Mouse (Mus musculus) intestine, postnatal 0 days (tissue): ENCODE measurements around the gene Rorb. TPM values are rescaled to one million over a fixed set of nuclear protein-coding genes. Genes with fewer than 3 reads are reported as not detected.

Source experiments
- ATAC-seq: fragments of 200-750 bp; cut with Nextera tagmentation; 2 replicates; pipeline ENCODE4 v1.8.0; 2017; ENCODE audit warnings: mild to moderate bottlenecking, moderate TSS enrichment, moderate library complexity
- H3K27ac ChIP-seq: fragments of 300-500 bp; sonication (generic); 2 replicates; pipeline ENCODE4 v1.5.1; 2014; ENCODE audit warnings: mild to moderate bottlenecking, low read depth, low read length, moderate library complexity
- H3K27me3 ChIP-seq: fragments of 300-500 bp; sonication (generic); replicated peaks from 2 replicates; pipeline ENCODE4 v1.6.1; 2014; ENCODE audit warnings: low read length, mixed read lengths; ENCODE audit not compliant: control insufficient read depth, insufficient read depth
- H3K36me3 ChIP-seq: fragments of 300-500 bp; sonication (generic); 2 replicates; pipeline ENCODE4 v1.6.1; 2014; ENCODE audit warnings: mild to moderate bottlenecking, moderate library complexity; ENCODE audit not compliant: control insufficient read depth, insufficient read depth
- H3K4me1 ChIP-seq: fragments of 300-500 bp; sonication (generic); replicated peaks from 2 replicates; pipeline ENCODE4 v1.6.1; 2014; ENCODE audit warnings: antibody characterized with exemption, low read length, mixed read lengths; ENCODE audit not compliant: control insufficient read depth, insufficient read depth
- H3K4me2 ChIP-seq: fragments of 300-500 bp; sonication (generic); replicated peaks from 2 replicates; pipeline ENCODE4 v1.6.1; 2014; ENCODE audit warnings: low read depth, mild to moderate bottlenecking, moderate library complexity
- H3K4me3 ChIP-seq: fragments of 300-500 bp; sonication (generic); 2 replicates; pipeline ENCODE4 v1.5.1; 2014; ENCODE audit warnings: low read depth, low read length
- H3K9ac ChIP-seq: fragments of 300-500 bp; sonication (generic); 2 replicates; pipeline ENCODE4 v1.6.1; 2014; ENCODE audit warnings: mild to moderate bottlenecking, low read depth, low read length
- H3K9me3 ChIP-seq: fragments of 300-500 bp; sonication (generic); 2 replicates; pipeline ENCODE4 v1.6.1; 2016; ENCODE audit warnings: mixed run types; ENCODE audit not compliant: control insufficient read depth
- CTCF ChIP-seq: sonication (generic); IDR thresholded peaks from 2 replicates; pipeline ENCODE4 v1.5.1; 2016; ENCODE audit warnings: low read depth, mild to moderate bottlenecking, control low read depth, antibody characterized with exemption, moderate library complexity
- WGBS: fragments of 180-500 bp; shearing (Covaris S2); extraction: QIAGEN DNeasy Blood & Tissue Kit; methylation state at CpG from one replicate; pipeline ENCODE4 v1.1.7; 2014; 5-methylcytosine and 5-hydroxymethylcytosine counted together
- polyA plus RNA-seq: library from polyadenylated mRNA; unstranded; fragments of >200 nt; fragmentation: Nextera tagmentation; extraction: Ambion mirVana; gene quantifications from 2 replicates; pipeline ENCODE4 v1.2.1, GENCODE M21; 2015

Rorb gene
- polyA plus RNA-seq, 1 experiment from 2014 or later, result 0.17 TPM

DNA sequence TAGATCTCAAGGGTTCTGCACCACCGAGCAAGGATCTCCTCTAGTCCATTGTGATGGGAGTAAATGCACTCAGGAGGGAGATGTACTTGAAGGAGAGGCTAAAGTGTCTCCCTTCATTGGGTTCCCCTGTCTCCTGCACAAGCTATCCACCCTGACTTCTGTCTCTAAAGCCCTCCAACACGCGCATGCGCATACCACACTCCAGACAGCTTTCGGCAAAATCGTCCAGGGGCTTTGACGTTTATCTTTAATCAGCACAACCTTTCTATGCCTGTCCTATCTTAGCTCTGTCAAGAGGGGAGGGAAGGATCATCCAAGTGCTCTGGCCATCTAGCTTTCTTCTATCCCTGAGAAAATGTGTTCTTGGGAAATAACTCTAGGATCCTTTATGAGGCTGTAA lies 21.6 kb downstream of the Rorb start:
- Histone ChIP-seq H3K9ac (no peak overlapping the region), H3K27me3 (no peaks in the 10 kb centered on the region), H3K36me3 (no peaks in the 10 kb centered on the region), H3K9me3 (no peaks in the 10 kb centered on the region), H3K4me1 (no peaks in the 10 kb centered on the region), H3K27ac (no peak overlapping the region), H3K4me2 (no peak overlapping the region), H3K4me3 (no peak overlapping the region)
- WGBS, result 83% methylated on average over 7 of the region's 7 CpGs
- no peak for ATAC-seq
- no peak for TF ChIP-seq CTCF

DNA sequence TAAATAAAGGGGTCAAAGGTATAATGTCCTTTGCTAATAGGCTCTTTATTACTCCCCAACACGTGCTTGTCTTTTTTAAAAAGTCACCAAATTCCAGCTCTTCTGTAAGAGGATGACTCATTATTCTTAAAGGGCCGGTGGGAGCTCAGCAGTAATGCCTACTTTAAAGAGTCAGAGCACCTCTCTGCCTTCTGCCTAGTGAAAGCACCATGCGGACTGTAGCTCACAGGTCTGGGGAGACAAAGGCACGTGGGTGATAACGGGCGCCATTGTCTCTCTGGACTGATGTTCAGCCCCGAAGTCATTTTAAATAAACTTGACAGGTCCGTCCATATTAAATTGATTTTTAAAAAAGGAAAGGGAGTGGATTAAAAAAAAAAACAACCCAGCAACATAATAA lies 33.1 kb downstream of the Rorb start:
- H3K4me1 ChIP-seq, result no peaks in the 10 kb centered on the region
- 69% methylated on average over 8 of the region's 8 CpGs for WGBS
- H3K9me3 ChIP-seq, result no peaks in the 10 kb centered on the region
- no peak overlapping the region for H3K4me2 ChIP-seq
- ATAC-seq, result no peak
- H3K4me3 ChIP-seq, result no peak overlapping the region
- no peaks in the 10 kb centered on the region for H3K27me3 ChIP-seq
- H3K27ac ChIP-seq, result no peak overlapping the region
- no peak overlapping the region for H3K9ac ChIP-seq
- no peaks in the 10 kb centered on the region for H3K36me3 ChIP-seq
- TF ChIP-seq CTCF, result no peak

DNA sequence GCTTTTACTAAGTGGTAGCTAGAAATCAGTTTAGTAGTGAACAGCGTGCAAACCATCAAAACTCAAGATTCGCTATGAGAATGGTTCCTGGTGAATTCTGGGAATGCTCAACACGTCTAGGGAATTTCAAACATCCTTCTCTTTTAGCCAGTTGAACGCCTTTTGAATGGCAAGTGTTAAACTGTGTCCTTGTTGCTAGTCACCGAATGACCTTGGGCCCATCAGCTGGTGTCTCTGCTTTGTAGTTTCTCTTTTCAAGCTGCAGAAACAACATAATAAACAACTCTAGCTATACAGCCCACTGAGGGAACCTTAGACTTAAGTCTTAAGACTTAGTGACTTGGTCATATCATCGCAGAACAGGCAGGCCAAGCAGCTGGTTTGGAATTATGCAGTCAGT lies 36.2 kb downstream of the Rorb start:
- no peak overlapping the region for H3K9ac ChIP-seq
- 86% methylated on average over 6 of the region's 6 CpGs for WGBS
- H3K9me3 ChIP-seq, result no peaks in the 10 kb centered on the region
- no peak overlapping the region for H3K27ac ChIP-seq
- H3K4me1 ChIP-seq, result no peaks in the 10 kb centered on the region
- no peak for TF ChIP-seq CTCF
- H3K4me2 ChIP-seq, result no peak overlapping the region
- no peaks in the 10 kb centered on the region for H3K36me3 ChIP-seq
- ATAC-seq, result no peak
- no peaks in the 10 kb centered on the region for H3K27me3 ChIP-seq
- no peak overlapping the region for H3K4me3 ChIP-seq

DNA sequence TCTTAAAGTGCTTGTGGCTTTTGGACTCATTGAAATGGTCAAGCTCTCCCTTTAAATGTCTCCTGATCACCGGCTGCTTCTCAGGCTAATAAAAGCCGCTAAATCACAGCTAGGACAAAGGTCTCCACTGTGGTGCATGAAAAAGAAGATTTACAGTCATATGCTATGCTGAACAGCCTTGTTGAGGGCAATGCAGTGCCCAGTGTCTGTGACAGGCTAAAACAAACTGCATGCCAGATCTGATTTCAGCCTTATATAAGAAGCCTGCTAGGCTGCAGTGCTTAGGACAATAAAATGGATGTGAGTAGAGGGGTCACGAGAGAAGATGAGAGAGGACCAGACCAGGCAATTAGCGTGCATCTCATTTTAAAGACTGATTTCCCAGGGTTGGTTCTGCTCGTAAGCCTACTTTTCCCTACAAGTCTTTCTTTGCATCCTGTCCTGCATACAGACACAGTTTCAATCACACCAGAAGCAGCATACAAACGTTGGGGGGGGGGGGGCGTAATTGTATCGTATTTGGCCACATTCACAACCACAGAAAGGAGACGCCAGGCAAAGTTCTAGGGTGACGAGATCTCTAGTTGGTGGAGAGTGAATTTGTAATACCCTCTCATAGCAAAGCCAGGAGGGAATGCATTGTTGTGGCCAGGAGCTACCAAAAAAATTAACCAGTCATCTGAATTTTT lies 52.1 kb downstream of the Rorb start:
- Histone ChIP-seq H3K27me3 (no peaks in the 10 kb centered on the region), H3K36me3 (no peaks in the 10 kb centered on the region), H3K4me2 (no peak overlapping the region), H3K9ac (no peak overlapping the region), H3K4me1 (no peaks in the 10 kb centered on the region), H3K27ac (no peak overlapping the region), H3K9me3 (no peaks in the 10 kb centered on the region), H3K4me3 (no peak overlapping the region)
- WGBS, result 61% methylated on average over 10 of the region's 10 CpGs
- ATAC-seq, result no peak
- no peak for TF ChIP-seq CTCF

DNA sequence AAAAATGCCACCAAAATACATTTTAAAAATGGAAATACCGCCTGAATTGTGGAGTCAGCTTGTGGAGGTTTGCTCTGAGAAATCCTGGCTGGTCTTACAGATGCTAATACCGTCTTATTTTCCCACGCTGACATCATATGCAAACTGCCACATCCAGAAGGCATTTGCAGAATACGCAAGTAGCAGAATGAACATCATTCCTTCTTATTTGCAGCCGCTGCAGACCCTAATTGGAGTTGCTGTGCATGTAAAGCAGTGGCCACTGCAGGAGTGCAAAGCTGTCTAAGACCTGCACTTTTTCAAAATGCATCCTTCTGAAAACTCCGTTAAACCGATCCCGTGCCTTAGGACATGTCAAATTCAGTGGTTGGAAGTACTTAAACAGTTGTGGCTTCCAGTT lies 52.8 kb downstream of the Rorb start:
- H3K4me2 ChIP-seq, result no peak overlapping the region
- 84% methylated on average over 8 of the region's 8 CpGs for whole genome bisulfite sequencing

DNA sequence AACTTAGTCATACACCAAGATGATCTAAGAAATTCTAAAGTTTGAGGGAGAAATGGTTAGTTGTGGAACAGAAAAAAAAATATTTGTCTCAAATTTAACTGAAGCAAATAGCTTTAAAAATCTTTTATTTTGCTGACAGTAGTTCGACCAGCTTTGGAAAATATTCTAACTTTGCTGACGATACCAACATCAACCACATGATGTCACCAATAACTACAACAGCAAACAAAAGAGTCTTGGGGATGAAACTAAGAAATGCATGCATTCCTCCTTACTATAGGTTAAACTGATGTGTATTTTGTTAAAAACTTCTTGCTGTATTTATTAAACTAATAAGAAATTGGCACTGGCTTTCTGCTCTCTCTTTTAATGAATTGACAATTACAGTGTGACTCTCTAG lies 67.9 kb downstream of the Rorb start:
- H3K36me3 ChIP-seq, result no peaks in the 10 kb centered on the region
- no peaks in the 10 kb centered on the region; the same call in 1 of the 2 replicates for H3K27me3 ChIP-seq
- TF ChIP-seq CTCF, result peak; percentile 63
- no peak overlapping the region for H3K4me3 ChIP-seq
- ATAC-seq, result no peak
- no peak overlapping the region for H3K9ac ChIP-seq
- no peak overlapping the region for H3K27ac ChIP-seq
- H3K4me1 ChIP-seq, result no peaks in the 10 kb centered on the region
- no peak overlapping the region for H3K4me2 ChIP-seq
- H3K9me3 ChIP-seq, result no peaks in the 10 kb centered on the region
- WGBS, result 51% methylated on average over 2 of the region's 2 CpGs

More for the DNA sequence above, 52.8 kb downstream of the Rorb start:
- Histone ChIP-seq H3K36me3 (no peaks in the 10 kb centered on the region), H3K9me3 (no peaks in the 10 kb centered on the region), H3K27ac (no peak overlapping the region), H3K9ac (no peak overlapping the region), H3K27me3 (no peaks in the 10 kb centered on the region), H3K4me1 (no peaks in the 10 kb centered on the region), H3K4me3 (no peak overlapping the region)
- no peak for TF ChIP-seq CTCF
- ATAC-seq, result no peak

DNA sequence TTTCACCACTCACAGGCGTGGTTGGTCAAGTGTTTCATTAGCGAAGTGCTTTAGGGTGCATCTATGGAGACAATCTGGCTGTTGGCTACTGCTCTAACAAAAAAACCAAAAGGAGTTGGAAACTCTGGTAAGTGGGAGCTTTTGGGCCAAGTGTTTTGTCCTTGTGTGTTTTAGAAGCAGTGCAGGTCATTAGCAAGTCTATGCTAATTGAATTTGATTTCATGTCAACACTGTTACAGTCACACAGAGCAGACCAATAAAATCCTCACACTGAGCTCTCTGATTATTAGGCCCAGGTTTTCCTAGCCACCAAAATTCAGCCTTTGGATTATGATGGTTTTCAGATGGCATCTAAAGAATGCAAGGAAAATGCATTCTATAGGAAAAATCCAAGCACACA lies 70.2 kb downstream of the Rorb start:
- Histone ChIP-seq H3K9me3 (no peaks in the 10 kb centered on the region), H3K27me3 (no peaks in the 10 kb centered on the region; the same call in 1 of the 2 replicates), H3K9ac (no peak overlapping the region), H3K27ac (no peak overlapping the region), H3K4me3 (no peak overlapping the region), H3K4me1 (no peaks in the 10 kb centered on the region), H3K4me2 (no peak overlapping the region), H3K36me3 (no peaks in the 10 kb centered on the region)
- no peak for ATAC-seq
- no peak for TF ChIP-seq CTCF
- 51% methylated on average over 2 of the region's 2 CpGs for WGBS
